Mouse (Mus musculus) midbrain, postnatal 0 days (tissue): Measurements from ENCODE around the gene Cd44. TPM values are rescaled to one million over a fixed set of nuclear protein-coding genes. Genes with fewer than 3 reads are reported as not detected.
A peak's percentile ranks its signal among the peaks of the same experiment; 100 is the strongest.

ENCODE experiments used
- ATAC-seq: fragments of 200-750 bp; cut with Nextera tagmentation; 2 replicates; pipeline ENCODE4 v1.8.0; 2017; ENCODE audit warnings: moderate number of reproducible peaks, mild to moderate bottlenecking, moderate TSS enrichment, moderate library complexity; ENCODE audit not compliant: low FRiP score
- DNase-seq: peaks from one replicate; pipeline ENCODE4 v3.0.0-alpha.2; 2015; ENCODE audit warnings: low spot score
- H3K27ac ChIP-seq: fragments of 300-500 bp; sonication (generic); 2 replicates; pipeline ENCODE4 v1.5.1; 2014; ENCODE audit warnings: low read depth, mild to moderate bottlenecking, low read length, mixed read lengths
- H3K27me3 ChIP-seq: fragments of 300-500 bp; sonication (generic); 2 replicates; pipeline ENCODE4 v1.6.1; 2014; ENCODE audit warnings: low read length, control low read depth, mixed read lengths; ENCODE audit not compliant: insufficient read depth
- H3K36me3 ChIP-seq: fragments of 300-500 bp; sonication (generic); 2 replicates; pipeline ENCODE4 v1.6.1; 2014; ENCODE audit warnings: low read length, control low read depth, mixed read lengths; ENCODE audit not compliant: insufficient read depth
- H3K4me1 ChIP-seq: fragments of 300-500 bp; sonication (generic); 2 replicates; pipeline ENCODE4 v1.6.1; 2014; ENCODE audit warnings: mild to moderate bottlenecking, control low read depth, antibody characterized with exemption, low read length, mixed read lengths; ENCODE audit not compliant: insufficient read depth
- H3K4me2 ChIP-seq: fragments of 300-500 bp; sonication (generic); 2 replicates; pipeline ENCODE4 v1.6.1; 2014; ENCODE audit warnings: low read depth, mild to moderate bottlenecking, low read length, mixed read lengths; ENCODE audit not compliant: poor library complexity, severe bottlenecking
- H3K4me3 ChIP-seq: fragments of 300-500 bp; sonication (generic); 2 replicates; pipeline ENCODE4 v1.5.1; 2014; ENCODE audit warnings: low read depth, mild to moderate bottlenecking, low read length, moderate library complexity
- H3K9ac ChIP-seq: fragments of 300-500 bp; sonication (generic); replicated peaks from 2 replicates; pipeline ENCODE4 v1.6.1; 2014; ENCODE audit warnings: mild to moderate bottlenecking, low read length, moderate library complexity, mixed read lengths; ENCODE audit not compliant: poor library complexity, severe bottlenecking
- H3K9me3 ChIP-seq: fragments of 300-500 bp; sonication (generic); 2 replicates; pipeline ENCODE4 v1.6.1; 2016; ENCODE audit warnings: low read length, control low read depth
- CTCF ChIP-seq: IDR thresholded peaks from 2 replicates; pipeline ENCODE4 v1.5.1; 2016; ENCODE audit warnings: antibody characterized with exemption, mild to moderate bottlenecking
- WGBS: fragments of 180-500 bp; shearing (Covaris S2); extraction: QIAGEN DNeasy Blood & Tissue Kit; methylation state at CpG from one replicate; pipeline ENCODE4 v1.1.7; 2014; 5-methylcytosine and 5-hydroxymethylcytosine counted together
- polyA plus RNA-seq: library from polyadenylated mRNA; unstranded; fragments of >200 nt; fragmentation: Nextera tagmentation; extraction: Ambion mirVana; gene quantifications from 2 replicates; pipeline ENCODE4 v1.2.1, GENCODE M21; 2015
- total RNA-seq: library from RNA; depleted of rRNA; stranded (reverse); fragments of >200 nt; gene quantifications from 2 replicates; pipeline ENCODE4 v1.2.3, GENCODE M21; 2014

Gene Cd44
- total and polyA plus RNA-seq, 2 experiments from 2014 or later: 3.4 to 6.2 TPM

DNA sequence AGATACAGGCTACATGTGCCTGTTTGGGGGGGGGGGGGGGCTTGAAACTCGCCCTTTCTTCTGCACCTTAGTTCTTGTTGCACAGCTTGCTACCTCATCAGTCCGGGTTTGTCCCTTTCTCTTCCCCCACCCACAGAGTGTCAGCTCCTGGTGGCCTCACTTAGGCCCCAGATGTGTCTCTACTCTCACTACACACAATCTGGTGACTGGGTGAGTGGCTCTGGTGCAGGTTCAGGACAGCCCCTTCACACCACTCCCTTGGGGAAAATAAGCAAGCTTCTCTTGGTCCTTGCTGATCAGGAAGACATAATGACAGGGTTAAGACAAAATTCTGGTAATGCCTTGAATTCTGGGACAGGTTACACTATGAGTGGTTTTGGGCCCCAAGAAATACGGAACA lies 11.0 kb upstream of the Cd44 start:
- no peaks in the 10 kb centered on the region for H3K9me3 ChIP-seq
- no peaks in the 10 kb centered on the region for H3K27me3 ChIP-seq
- H3K4me1 ChIP-seq: no peaks in the 10 kb centered on the region
- no peak overlapping the region for H3K9ac ChIP-seq
- no peak for TF ChIP-seq CTCF
- H3K36me3 ChIP-seq: no peaks in the 10 kb centered on the region
- DNase-seq (no peak), ATAC-seq (no peak)
- no peak overlapping the region for H3K27ac ChIP-seq
- WGBS: 77% methylated on average over 3 of the region's 3 CpGs
- no peak overlapping the region for H3K4me3 ChIP-seq
- no peak overlapping the region for H3K4me2 ChIP-seq

GRCm38 (mm10) chr2:102909403-102909802 lies 7.9 kb upstream of the Cd44 start:
- Histone ChIP-seq H3K27ac (no peak overlapping the region), H3K27me3 (no peaks in the 10 kb centered on the region), H3K9ac (no peak overlapping the region), H3K4me2 (no peak overlapping the region), H3K36me3 (no peaks in the 10 kb centered on the region), H3K4me3 (no peak overlapping the region), H3K9me3 (no peaks in the 10 kb centered on the region), H3K4me1 (no peaks in the 10 kb centered on the region)
- no peak for DNase-seq
- TF ChIP-seq CTCF: no peak
- ATAC-seq: no peak
- 79% methylated on average over 1 of the region's 1 CpGs for WGBS

DNA sequence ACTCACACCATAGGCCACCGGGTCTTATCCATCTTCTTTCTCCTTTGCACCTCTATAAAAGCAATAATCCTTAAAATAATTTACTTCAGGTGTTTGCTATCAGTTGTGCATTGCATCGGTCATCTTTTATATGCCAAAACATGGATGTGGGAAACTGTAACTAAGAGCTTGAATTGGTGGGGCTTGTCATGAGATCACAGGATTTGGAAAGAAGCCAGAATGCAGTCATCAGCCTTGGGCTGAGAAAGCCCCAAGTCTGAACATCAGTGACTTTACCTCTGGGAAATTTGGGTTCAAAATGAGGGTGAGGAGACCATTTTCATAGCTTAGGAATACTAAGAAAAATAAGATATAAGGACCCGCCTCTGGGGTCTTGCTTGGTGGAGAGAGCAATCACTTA lies 4.1 kb upstream of the Cd44 start:
- ATAC-seq: no peak
- Histone ChIP-seq H3K4me2 (no peak overlapping the region), H3K4me3 (no peak overlapping the region), H3K27me3 (peaks cover 2% of the 10 kb centered on the region; the same call in 1 of the 2 replicates), H3K9me3 (no peaks in the 10 kb centered on the region), H3K4me1 (peaks cover 7% of the 10 kb centered on the region; the same call in 1 of the 2 replicates), H3K9ac (no peak overlapping the region), H3K27ac (no peak overlapping the region), H3K36me3 (no peaks in the 10 kb centered on the region)
- no peak for TF ChIP-seq CTCF
- DNase-seq: no peak
- 76% methylated on average over 3 of the region's 3 CpGs for WGBS

- Histone ChIP-seq H3K9ac (no peak overlapping the region), H3K27ac (no peak overlapping the region), H3K4me1 (peaks cover 7% of the 10 kb centered on the region; the same call in 1 of the 2 replicates), H3K27me3 (peaks cover 6% of the 10 kb centered on the region; the same call in 1 of the 2 replicates), H3K4me2 (peak overlapping the region; percentile 53), H3K36me3 (no peaks in the 10 kb centered on the region), H3K4me3 (peak overlapping the region; percentile 25; the same call in 1 of the 2 replicates), H3K9me3 (no peaks in the 10 kb centered on the region)
- no peak for TF ChIP-seq CTCF
- no peak for DNase-seq
- WGBS: 22% methylated on average over 3 of the region's 3 CpGs
- no peak for ATAC-seq
Measured at GRCm38 (mm10) chr2:102901828-102902223, 361 bp upstream of the Cd44 start.

DNA sequence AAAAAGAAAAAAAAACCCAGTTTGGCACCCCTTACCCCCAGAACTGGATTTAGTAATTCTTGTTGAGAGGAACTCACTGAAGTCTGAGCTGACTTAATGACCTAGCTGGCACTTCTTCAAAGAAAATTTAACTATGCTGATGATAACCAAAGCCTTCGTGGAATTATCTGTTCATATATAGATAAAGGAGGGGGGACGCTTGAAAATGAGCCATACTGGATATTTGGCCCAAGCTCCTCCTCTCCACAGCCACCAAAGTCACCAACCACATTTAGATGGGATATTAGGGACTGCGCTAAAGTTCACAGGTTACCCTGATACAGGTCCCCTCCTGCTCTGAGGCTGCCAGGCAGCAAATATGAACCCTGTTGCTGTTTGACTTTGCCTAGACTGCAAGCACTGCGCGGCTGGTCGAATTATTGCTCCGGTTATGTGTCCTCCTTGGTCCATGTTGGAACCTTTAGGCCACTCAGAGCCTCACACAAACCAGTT lies 1.2 kb downstream of the Cd44 start:
- H3K36me3 ChIP-seq: no peaks in the 10 kb centered on the region
- H3K9me3 ChIP-seq: no peaks in the 10 kb centered on the region
- TF ChIP-seq CTCF: no peak
- H3K27me3 ChIP-seq: peaks cover 6% of the 10 kb centered on the region; the same call in 1 of the 2 replicates
- no peak overlapping the region for H3K4me3 ChIP-seq
- no peak overlapping the region for H3K9ac ChIP-seq
- H3K27ac ChIP-seq: no peak overlapping the region
- 62% methylated on average over 7 of the region's 7 CpGs for WGBS
- no peak overlapping the region for H3K4me2 ChIP-seq
- peaks cover 7% of the 10 kb centered on the region; the same call in 1 of the 2 replicates for H3K4me1 ChIP-seq
- no peak for ATAC-seq
- DNase-seq: no peak

GRCm38 (mm10) chr2:102899238-102899637 lies 2.2 kb downstream of the Cd44 start:
- no peaks in the 10 kb centered on the region for H3K36me3 ChIP-seq
- no peaks in the 10 kb centered on the region for H3K9me3 ChIP-seq
- H3K4me2 ChIP-seq: no peak overlapping the region
- no peak overlapping the region for H3K9ac ChIP-seq
- WGBS: 82% methylated on average over 3 of the region's 3 CpGs
- peaks cover 7% of the 10 kb centered on the region; the same call in 1 of the 2 replicates for H3K4me1 ChIP-seq
- TF ChIP-seq CTCF: no peak
- H3K27me3 ChIP-seq: peaks cover 6% of the 10 kb centered on the region; the same call in 1 of the 2 replicates
- H3K27ac ChIP-seq: no peak overlapping the region
- no peak overlapping the region for H3K4me3 ChIP-seq
- no peak for DNase-seq
- no peak for ATAC-seq
